Mouse (Mus musculus) intestine, embryonic 14.5 days (tissue): ENCODE results near the gene Ncam2. TPM values are rescaled to one million over a fixed set of nuclear protein-coding genes. Genes with fewer than 3 reads are reported as not detected.

Experiments used
- ATAC-seq: fragments of 200-750 bp; cut with Nextera tagmentation; replicated peaks from 2 replicates; pipeline ENCODE4 v1.8.0; 2017; ENCODE audit warnings: low read depth, moderate number of reproducible peaks, moderate TSS enrichment, moderate library complexity; ENCODE audit not compliant: low FRiP score, low TSS enrichment
- DNase-seq: peaks from one replicate; pipeline ENCODE4 v3.0.0-alpha.2; 2018; ENCODE audit warnings: low spot score
- H3K27ac ChIP-seq: fragments of 300-500 bp; sonication (generic); 2 replicates; pipeline ENCODE4 v1.5.1; 2014; ENCODE audit warnings: low read depth, mild to moderate bottlenecking, control low read depth
- H3K27me3 ChIP-seq: fragments of 300-500 bp; sonication (generic); replicated peaks from 2 replicates; pipeline ENCODE4 v1.6.1; 2014; ENCODE audit warnings: low read length, control low read depth; ENCODE audit not compliant: control insufficient read depth, insufficient read depth
- H3K36me3 ChIP-seq: fragments of 300-500 bp; sonication (generic); 2 replicates; pipeline ENCODE4 v1.6.1; 2014; ENCODE audit warnings: low read length, control low read depth; ENCODE audit not compliant: control insufficient read depth, insufficient read depth
- H3K4me1 ChIP-seq: fragments of 300-500 bp; sonication (generic); replicated peaks from 2 replicates; pipeline ENCODE4 v1.6.1; 2014; ENCODE audit warnings: low read length, control low read depth, mixed read lengths; ENCODE audit not compliant: control insufficient read depth, insufficient read depth
- H3K4me2 ChIP-seq: fragments of 300-500 bp; sonication (generic); 2 replicates; pipeline ENCODE4 v1.6.1; 2014; ENCODE audit warnings: low read length
- H3K4me3 ChIP-seq: fragments of 300-500 bp; sonication (generic); 2 replicates; pipeline ENCODE4 v1.5.1; 2014; ENCODE audit warnings: low read depth, low read length, control low read depth, mixed read lengths
- H3K9ac ChIP-seq: fragments of 300-500 bp; sonication (generic); 2 replicates; pipeline ENCODE4 v1.6.1; 2014; ENCODE audit warnings: mild to moderate bottlenecking, low read length
- H3K9me3 ChIP-seq: fragments of 300-500 bp; sonication (generic); 2 replicates; pipeline ENCODE4 v1.6.1; 2016; ENCODE audit warnings: low read length, control low read depth; ENCODE audit not compliant: control insufficient read depth
- WGBS: fragments of 180-500 bp; shearing (Covaris S2); extraction: QIAGEN DNeasy Blood & Tissue Kit; methylation state at CpG from one replicate; pipeline ENCODE4 v1.1.7; 2014; 5-methylcytosine and 5-hydroxymethylcytosine counted together
- polyA plus RNA-seq: library from polyadenylated mRNA; unstranded; fragments of >200 nt; fragmentation: Nextera tagmentation; extraction: Ambion mirVana; gene quantifications from 2 replicates; pipeline ENCODE4 v1.2.1, GENCODE M21; 2014

Ncam2 gene
- polyA plus RNA-seq = 3.8 and 4.9 TPM in 2 replicates

GRCm38 (mm10) chr16:81200201-81201071 is at the start of gene Ncam2:
TSS of gene Ncam2 (plus strand) at chr16:81200697.
- Histone ChIP-seq H3K4me3 (peak within 1 kb of the TSS; percentile 56), H3K27me3 (no peaks in the 10 kb centered on the region), H3K27ac (no peak within 1 kb of the TSS), H3K4me2 (peak within 1 kb of the TSS; percentile 83), H3K9ac (peak within 1 kb of the TSS; percentile 51), H3K9me3 (no peaks in the 10 kb centered on the region), H3K36me3 (no peaks in the 10 kb centered on the region), H3K4me1 (peaks cover 3% of the 10 kb centered on the region; the same call in 1 of the 2 replicates)
- WGBS = under 1% methylated on average over 30 of the region's 70 CpGs
- peak; percentile 85 for DNase-seq
- peak; percentile 90 for ATAC-seq

- ATAC-seq = no peak
- Histone ChIP-seq H3K27me3 (no peaks in the 10 kb centered on the region), H3K4me1 (no peaks in the 10 kb centered on the region), H3K4me2 (no peak overlapping the region), H3K9ac (no peak overlapping the region), H3K36me3 (no peaks in the 10 kb centered on the region), H3K27ac (no peak overlapping the region), H3K4me3 (no peak overlapping the region), H3K9me3 (no peaks in the 10 kb centered on the region)
- DNase-seq = no peak
- WGBS = 66% methylated on average over 2 of the region's 2 CpGs
These were observed 29.7 kb upstream of the Ncam2 start for GRCm38 (mm10) chr16:81170828-81171227.

DNA sequence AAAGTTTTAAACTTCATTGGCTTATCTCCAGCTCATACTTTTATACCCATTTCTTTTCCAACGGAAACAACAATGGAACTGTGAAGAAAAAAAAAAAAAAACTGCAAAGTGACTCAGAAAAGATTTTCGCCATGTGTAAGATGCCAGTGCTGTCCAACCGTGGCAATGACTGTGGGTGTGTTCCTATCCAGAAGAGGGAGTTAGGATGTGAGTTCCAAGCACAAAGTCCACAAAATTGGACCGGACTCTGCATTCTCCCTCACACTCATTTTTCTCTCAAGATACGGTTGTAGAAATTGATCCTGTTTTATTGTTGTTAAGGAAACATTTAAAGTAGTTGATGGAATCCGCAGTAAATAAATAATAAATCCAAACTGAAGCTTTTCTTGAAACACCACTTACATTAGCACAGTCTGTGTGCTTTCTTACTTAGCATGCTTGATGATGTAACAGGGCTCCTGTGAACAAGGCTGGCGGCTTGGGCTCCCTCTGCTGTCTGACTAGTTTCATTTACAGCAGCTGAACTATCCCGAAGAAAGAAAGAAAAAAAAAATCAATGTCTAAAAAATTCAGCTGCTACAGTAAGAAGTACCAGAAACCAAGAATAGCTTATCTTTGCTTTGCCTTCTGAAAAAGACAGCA is 25.1 kb upstream of the Ncam2 start:
- no peak overlapping the region for H3K4me3 ChIP-seq
- ATAC-seq (no peak; the same call in 1 of the 2 replicates), DNase-seq (no peak)
- no peak overlapping the region for H3K27ac ChIP-seq
- no peaks in the 10 kb centered on the region for H3K9me3 ChIP-seq
- no peaks in the 10 kb centered on the region for H3K27me3 ChIP-seq
- WGBS = 45% methylated on average over 8 of the region's 8 CpGs
- H3K4me2 ChIP-seq = no peak overlapping the region
- no peaks in the 10 kb centered on the region for H3K36me3 ChIP-seq
- H3K9ac ChIP-seq = no peak overlapping the region
- H3K4me1 ChIP-seq = no peaks in the 10 kb centered on the region

GRCm38 (mm10) chr16:81179801-81180200 is 20.7 kb upstream of the Ncam2 start:
- Histone ChIP-seq H3K4me3 (no peak overlapping the region), H3K9me3 (no peaks in the 10 kb centered on the region), H3K36me3 (no peaks in the 10 kb centered on the region), H3K4me1 (no peaks in the 10 kb centered on the region), H3K9ac (no peak overlapping the region), H3K4me2 (no peak overlapping the region), H3K27ac (no peak overlapping the region), H3K27me3 (no peaks in the 10 kb centered on the region)
- ATAC-seq (no peak), DNase-seq (no peak)
- 88% methylated on average over 5 of the region's 5 CpGs for WGBS

DNA sequence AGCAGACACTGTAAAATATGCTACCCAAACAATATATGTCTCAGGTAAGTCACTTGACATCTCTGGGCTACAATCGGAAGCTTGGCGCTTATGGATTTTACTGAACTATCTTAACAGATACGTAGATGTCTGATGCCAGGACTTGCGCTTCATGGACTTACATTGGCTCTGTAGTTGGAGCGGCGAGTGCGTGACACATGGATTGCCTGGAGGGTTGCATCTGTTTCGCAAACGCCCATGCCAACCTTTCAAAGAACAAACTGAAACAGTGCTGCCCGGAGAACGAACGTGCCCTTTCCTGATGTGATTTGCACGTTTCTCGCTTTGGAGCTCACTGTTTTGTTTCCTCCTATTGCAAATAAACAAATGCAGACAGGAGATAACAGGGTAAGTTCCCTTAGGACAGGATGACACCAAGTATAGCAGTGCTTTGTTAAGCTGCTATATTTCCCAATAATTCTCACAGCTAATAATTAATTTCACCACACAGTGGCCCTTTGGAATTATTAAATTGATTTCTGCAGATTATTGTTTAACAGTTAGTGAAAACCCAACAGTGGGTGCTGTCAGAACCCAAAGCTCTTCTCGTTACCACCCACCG is 12.8 kb upstream of the Ncam2 start:
- WGBS = 76% methylated on average over 16 of the region's 16 CpGs
- Histone ChIP-seq H3K4me2 (no peak overlapping the region), H3K9ac (no peak overlapping the region), H3K36me3 (no peaks in the 10 kb centered on the region), H3K4me1 (no peaks in the 10 kb centered on the region), H3K27me3 (no peaks in the 10 kb centered on the region), H3K27ac (no peak overlapping the region), H3K9me3 (no peaks in the 10 kb centered on the region), H3K4me3 (no peak overlapping the region)
- ATAC-seq (no peak), DNase-seq (no peak)

GRCm38 (mm10) chr16:81191621-81192020 is 8.9 kb upstream of the Ncam2 start:
- H3K27me3 ChIP-seq = no peaks in the 10 kb centered on the region
- H3K4me1 ChIP-seq = no peaks in the 10 kb centered on the region
- DNase-seq = no peak
- H3K9ac ChIP-seq = no peak overlapping the region
- H3K27ac ChIP-seq = no peak overlapping the region
- 78% methylated on average over 2 of the region's 2 CpGs for WGBS
- H3K4me3 ChIP-seq = no peak overlapping the region
- no peak for ATAC-seq
- no peak overlapping the region for H3K4me2 ChIP-seq
- H3K9me3 ChIP-seq = no peaks in the 10 kb centered on the region
- H3K36me3 ChIP-seq = no peaks in the 10 kb centered on the region

GRCm38 (mm10) chr16:81192607-81193006 is 7.9 kb upstream of the Ncam2 start:
- no peaks in the 10 kb centered on the region for H3K36me3 ChIP-seq
- no peaks in the 10 kb centered on the region for H3K27me3 ChIP-seq
- H3K4me2 ChIP-seq = no peak overlapping the region
- no peak overlapping the region for H3K9ac ChIP-seq
- WGBS = 75% methylated on average over 4 of the region's 4 CpGs
- ATAC-seq (no peak), DNase-seq (no peak)
- no peak overlapping the region for H3K27ac ChIP-seq
- H3K9me3 ChIP-seq = no peaks in the 10 kb centered on the region
- H3K4me3 ChIP-seq = no peak overlapping the region
- no peaks in the 10 kb centered on the region for H3K4me1 ChIP-seq

DNA sequence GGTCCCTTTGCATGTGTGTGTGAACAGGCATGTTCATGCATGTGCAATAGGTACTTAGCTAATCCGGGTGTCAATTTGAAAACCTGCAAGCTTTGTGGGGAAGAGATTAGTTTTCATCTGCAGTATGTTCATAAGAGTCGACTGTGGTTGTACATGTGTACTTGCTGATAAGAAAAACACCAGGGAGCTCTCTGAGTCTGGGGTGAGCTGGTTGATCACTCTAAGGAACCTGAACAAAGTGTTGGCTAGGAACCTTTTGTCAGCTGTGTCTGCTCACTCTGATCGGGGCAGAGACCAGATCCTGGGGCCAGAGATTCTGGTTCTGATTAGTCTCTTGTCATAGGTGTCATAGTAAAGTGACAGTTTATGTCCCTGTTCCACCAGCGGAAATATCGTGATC is 1.0 kb upstream of the Ncam2 start:
- WGBS = 75% methylated on average over 5 of the region's 5 CpGs
- H3K27me3 ChIP-seq = no peaks in the 10 kb centered on the region
- DNase-seq = no peak
- no peaks in the 10 kb centered on the region for H3K36me3 ChIP-seq
- H3K4me2 ChIP-seq = no peak overlapping the region
- no peaks in the 10 kb centered on the region for H3K9me3 ChIP-seq
- H3K9ac ChIP-seq = no peak overlapping the region
- H3K27ac ChIP-seq = no peak overlapping the region
- peaks cover 3% of the 10 kb centered on the region; the same call in 1 of the 2 replicates for H3K4me1 ChIP-seq
- no peak for ATAC-seq
- H3K4me3 ChIP-seq = no peak overlapping the region
